Mouse (Mus musculus) brain, adult 2 months (tissue): ENCODE results near the gene Ceacam19.

Experiments
- DNase-seq: peaks from one replicate; pipeline ENCODE4 v3.0.0; 2011; ENCODE audit warnings: low read depth, low spot score

The Ceacam19 gene

DNA sequence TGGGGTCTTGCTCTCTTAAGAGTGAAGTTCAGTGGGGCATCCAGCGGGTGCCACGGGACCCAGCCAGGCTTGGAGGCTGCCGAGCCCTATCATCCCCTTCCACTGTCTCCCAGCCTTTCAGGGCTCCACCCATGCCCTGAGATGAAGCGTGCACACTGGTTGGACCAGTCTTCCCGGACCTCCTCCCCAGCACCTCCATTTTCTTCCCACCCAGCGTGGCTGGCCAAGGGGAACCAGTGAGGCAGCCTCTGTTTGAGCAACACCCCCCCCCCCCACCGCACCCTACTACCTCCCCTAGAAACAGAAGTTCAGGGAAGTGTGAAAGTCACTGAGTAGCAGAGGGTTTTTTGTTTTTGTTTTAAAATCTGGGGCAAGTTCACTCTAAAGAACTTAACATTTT lies at the start of gene Ceacam19:
Ceacam19 (minus strand) TSS at position 117 of the 400 bp plus-strand sequence.
- DNase-seq, result no peak

DNA sequence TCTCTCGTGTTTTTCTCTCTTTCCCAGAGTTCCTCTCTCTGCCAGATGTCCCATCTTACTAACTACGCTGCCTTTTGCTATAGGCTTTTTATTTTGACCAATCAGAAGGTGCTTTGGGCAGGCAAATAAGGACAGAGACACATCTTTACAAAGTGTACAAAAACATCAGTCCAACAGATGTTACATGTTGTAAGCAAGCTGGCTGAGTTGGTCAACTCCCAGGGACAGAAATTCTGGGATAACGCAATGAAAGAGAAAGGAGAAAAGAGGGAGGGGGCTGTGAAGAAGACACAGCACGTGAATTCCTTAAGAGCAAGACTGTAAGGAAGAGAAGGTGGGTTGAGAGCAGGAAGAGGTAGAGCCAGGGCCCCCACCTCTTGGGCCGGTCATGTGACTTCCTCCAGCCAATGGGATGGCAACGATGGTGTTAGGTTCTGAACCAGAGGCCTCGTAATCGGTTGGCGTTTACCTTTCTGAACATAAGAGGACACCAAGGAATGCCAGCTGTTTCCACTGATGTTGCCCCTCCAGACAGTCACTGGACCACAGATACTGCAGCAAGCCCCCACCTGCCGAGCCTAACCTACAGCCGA lies 49.6 kb upstream of the Ceacam19 start:
- DNase-seq, result no peak

DNA sequence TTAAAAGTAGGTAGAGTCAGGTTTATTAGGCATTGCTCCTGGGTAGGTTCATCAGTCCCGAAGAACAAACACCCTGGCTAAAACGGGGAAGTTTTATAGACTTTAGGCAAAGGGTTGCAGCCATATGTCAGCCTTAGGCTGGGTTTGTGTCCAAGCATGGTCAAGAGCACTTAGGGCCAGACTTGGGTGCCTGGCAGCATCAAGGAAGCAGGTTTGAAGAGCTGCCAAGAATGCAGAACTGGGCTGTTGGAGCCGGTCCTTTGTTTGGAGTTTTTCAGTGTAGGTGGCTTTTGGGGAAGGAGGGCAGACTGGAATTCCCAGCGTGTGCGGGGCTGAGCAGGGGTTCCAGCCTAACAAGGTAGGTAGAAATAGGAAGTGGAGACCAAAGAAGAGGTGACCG lies 48.2 kb upstream of the Ceacam19 start:
- DNase-seq, result no peak

GRCm38 (mm10) chr7:19935171-19935751 lies 47.5 kb upstream of the Ceacam19 start:
- DNase-seq, result no peak

- DNase-seq, result peak; percentile 93
Observed at GRCm38 (mm10) chr7:19932877-19933809, 45.4 kb upstream of the Ceacam19 start.

- DNase-seq, result peak; percentile 50
Observed at GRCm38 (mm10) chr7:19932133-19932876, 44.5 kb upstream of the Ceacam19 start.

GRCm38 (mm10) chr7:19930481-19930880 lies 42.7 kb upstream of the Ceacam19 start:
- DNase-seq, result peak; percentile 22

DNA sequence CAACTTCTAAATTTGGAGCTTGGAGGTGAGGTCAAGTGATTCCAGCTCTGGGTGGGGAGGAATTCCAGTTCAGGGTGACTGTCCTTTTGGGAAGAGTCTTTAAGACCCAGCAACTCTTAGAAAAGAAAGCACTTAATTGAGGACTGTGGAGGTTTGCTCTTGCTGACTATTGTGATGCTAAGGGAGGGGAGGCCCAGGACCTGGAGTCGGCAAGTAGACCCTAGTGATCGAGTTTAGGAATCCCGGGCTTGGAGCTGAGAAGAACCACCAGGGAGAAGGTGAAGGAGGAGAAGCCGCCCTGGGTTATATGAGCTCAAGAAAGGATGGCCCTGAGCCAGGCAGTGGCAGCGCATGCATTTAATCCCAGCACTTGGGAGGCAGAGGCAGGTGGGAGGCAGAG lies 40.7 kb upstream of the Ceacam19 start:
- DNase-seq, result no peak

- DNase-seq, result no peak
Observed at GRCm38 (mm10) chr7:19926849-19927480, 39.2 kb upstream of the Ceacam19 start.

DNA sequence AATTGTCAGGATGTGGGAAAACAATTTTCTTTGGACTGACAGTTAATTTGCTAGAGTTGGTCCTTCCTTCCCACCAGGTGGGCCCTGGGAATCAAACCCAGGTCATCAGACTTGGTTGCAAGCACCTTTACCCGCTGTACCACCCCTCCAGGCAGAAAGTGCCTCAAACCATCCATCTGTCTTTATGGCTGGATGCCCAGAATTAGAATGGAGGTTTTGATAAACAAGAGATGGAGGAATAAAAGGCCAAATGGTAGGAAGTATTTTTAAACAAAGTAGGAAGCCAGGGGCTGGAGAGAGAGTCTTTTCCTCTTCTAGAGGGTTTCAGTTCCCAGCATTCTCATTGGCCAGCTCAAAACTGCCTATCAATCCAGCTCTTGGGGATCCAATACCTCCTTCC lies 37.6 kb upstream of the Ceacam19 start:
- DNase-seq, result peak; percentile 77

GRCm38 (mm10) chr7:19923797-19924196 lies 36.0 kb upstream of the Ceacam19 start:
- peak; percentile 21 for DNase-seq

DNA sequence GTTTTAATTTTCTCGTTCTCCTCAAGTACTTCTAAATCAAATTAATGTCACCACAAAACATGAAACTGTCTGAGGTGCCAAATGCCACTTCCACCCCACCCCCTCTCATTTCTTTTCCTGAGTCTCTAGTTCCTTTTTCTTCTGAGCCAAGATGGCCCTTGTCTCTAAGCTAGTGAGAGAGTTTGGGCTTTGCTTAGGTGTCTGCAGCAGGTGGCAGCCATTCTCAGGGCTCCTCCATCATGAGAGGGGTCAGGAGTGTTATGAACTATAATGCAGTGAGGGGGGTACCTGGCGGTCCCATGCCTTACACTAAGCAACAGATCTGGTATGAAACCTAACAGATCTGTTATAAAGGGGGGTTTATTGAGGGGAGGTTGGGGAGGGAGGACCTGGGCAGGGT lies 35.6 kb upstream of the Ceacam19 start:
- no peak for DNase-seq

DNA sequence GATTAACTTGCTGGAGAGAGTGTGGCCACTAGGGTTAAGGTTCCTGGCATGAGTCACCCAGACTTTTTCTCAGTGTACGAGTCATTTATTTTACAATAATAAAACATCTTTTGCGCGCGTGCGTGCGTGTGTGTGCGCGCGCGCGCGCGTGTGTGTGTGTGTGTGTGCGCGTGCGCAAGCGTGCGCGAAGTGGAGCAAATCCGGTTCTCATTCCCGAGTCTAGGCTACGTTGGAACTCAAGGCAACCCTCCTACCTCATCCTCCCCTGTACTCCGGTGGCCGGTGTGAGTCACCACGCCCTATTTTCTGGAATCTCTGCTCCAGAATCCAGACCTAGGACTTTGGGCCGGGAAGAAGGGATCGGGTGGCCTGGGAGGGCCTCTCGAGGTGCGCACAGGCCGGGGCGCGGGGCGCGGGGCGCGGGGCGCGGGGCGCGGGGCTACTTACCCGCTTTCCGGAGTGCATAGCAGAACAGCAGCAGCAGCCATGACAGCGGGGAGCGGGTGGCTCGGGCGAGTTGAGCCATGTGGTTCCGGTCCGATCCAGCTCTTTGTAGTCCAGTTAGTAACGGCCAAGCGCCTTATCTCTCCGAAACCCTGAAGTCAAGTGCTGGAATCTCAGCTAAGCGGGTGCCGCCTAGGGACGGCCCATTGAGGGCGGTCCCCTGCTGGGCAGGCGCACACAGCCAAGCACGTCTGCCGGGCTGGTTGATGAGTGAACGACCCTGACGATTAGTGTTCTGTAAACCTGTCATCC lies 32.9 kb upstream of the Ceacam19 start, which contains the start of gene Pvr:
Pvr (minus strand) TSS at position 655 of the 756 bp plus-strand sequence.
- DNase-seq, result peak; percentile 93

DNA sequence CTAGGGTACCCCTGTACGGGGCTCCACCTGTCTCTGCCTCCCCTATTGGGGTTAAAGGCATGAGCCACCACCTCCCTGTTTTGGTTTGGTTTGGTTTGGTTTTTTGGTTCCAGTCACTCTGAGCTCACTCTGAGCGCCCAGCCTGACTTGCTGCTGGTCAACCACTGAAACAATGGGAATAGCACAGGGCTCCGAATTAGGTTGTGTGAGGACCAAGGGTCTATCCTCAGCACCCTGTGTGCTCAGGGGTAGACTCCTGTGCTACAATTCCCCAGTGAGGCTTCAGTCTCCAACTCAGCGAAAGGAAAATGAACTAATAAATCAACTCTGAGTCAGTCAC lies 32.4 kb upstream of the Ceacam19 start:
- DNase-seq, result no peak

GRCm38 (mm10) chr7:19914558-19914957 lies 26.8 kb upstream of the Ceacam19 start:
- no peak for DNase-seq

GRCm38 (mm10) chr7:19911695-19912524 lies 24.1 kb upstream of the Ceacam19 start:
- DNase-seq, result no peak

GRCm38 (mm10) chr7:19911292-19911658 lies 23.5 kb upstream of the Ceacam19 start:
- DNase-seq, result no peak

- peak; percentile 83 for DNase-seq
Observed at GRCm38 (mm10) chr7:19910421-19911291, 22.9 kb upstream of the Ceacam19 start.

GRCm38 (mm10) chr7:19889881-19890280 lies 2.1 kb upstream of the Ceacam19 start:
- peak; percentile 17 for DNase-seq
